Mouse (Mus musculus) limb, embryonic 12.5 days (tissue): Measurements from ENCODE around the gene Zfp688. TPM values are rescaled to one million over a fixed set of nuclear protein-coding genes. Genes with fewer than 3 reads are reported as not detected.

Experiments
- ATAC-seq: fragments of 200-750 bp; cut with Nextera tagmentation; 2 replicates; pipeline ENCODE4 v1.8.0; 2017; ENCODE audit warnings: low read depth, moderate TSS enrichment; ENCODE audit not compliant: insufficient number of reproducible peaks, insufficient read depth, low FRiP score, low TSS enrichment
- H3K27ac ChIP-seq: fragments of 300-500 bp; sonication (generic); 2 replicates; pipeline ENCODE4 v1.5.1; 2016; ENCODE audit warnings: mild to moderate bottlenecking, moderate library complexity
- H3K27me3 ChIP-seq: fragments of 300-500 bp; sonication (generic); 2 replicates; pipeline ENCODE4 v1.6.1; 2016; ENCODE audit warnings: mild to moderate bottlenecking, moderate library complexity
- H3K36me3 ChIP-seq: fragments of 300-500 bp; sonication (generic); 2 replicates; pipeline ENCODE4 v1.6.1; 2016; ENCODE audit warnings: mild to moderate bottlenecking, moderate library complexity
- H3K4me1 ChIP-seq: fragments of 300-500 bp; sonication (generic); replicated peaks from 2 replicates; pipeline ENCODE4 v1.6.1; 2016
- H3K4me2 ChIP-seq: fragments of 300-500 bp; sonication (generic); 2 replicates; pipeline ENCODE4 v1.6.1; 2016; ENCODE audit warnings: mild to moderate bottlenecking, moderate library complexity
- H3K4me3 ChIP-seq: fragments of 300-500 bp; sonication (generic); replicated peaks from 2 replicates; pipeline ENCODE4 v1.5.1; 2016; ENCODE audit warnings: mild to moderate bottlenecking
- H3K9ac ChIP-seq: fragments of 300-500 bp; sonication (generic); replicated peaks from 2 replicates; pipeline ENCODE4 v1.6.1; 2016; ENCODE audit warnings: mild to moderate bottlenecking, moderate library complexity
- H3K9me3 ChIP-seq: fragments of 300-500 bp; sonication (generic); 2 replicates; pipeline ENCODE4 v1.6.1; 2016; ENCODE audit warnings: mild to moderate bottlenecking, moderate library complexity
- WGBS: fragments of 180-500 bp; shearing (Covaris S2); methylation state at CpG from one replicate; pipeline ENCODE4 v1.1.7; 2016; 5-methylcytosine and 5-hydroxymethylcytosine counted together
- polyA plus RNA-seq: library from polyadenylated mRNA; unstranded; fragments of >200 nt; fragmentation: Nextera tagmentation; extraction: Ambion mirVana; gene quantifications from 2 replicates; pipeline ENCODE4 v1.2.1, GENCODE M21; 2016

Zfp688 gene
- polyA plus RNA-seq, 1 experiment from 2014 or later, result 29.4 TPM

DNA sequence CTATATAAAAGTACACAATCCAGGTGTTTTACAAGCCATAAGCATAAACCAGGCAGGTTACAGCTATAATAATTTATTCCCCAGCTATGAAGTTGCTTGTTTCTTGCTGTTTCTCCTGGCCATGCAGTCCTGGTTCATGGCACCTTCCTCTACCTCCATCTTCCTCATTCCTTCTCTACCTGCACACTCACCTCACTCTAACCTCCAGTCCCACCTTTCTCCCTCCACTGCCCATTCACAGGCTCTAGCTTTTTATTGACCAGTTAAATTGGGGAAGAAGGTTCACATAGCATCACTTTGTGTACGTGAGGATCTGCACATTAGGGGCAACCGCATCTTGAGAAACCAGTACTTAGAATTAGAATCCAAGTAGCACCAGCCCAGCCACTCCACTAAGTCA, 31.2 kb upstream of the Zfp688 start:
- Histone ChIP-seq H3K9me3 (no peaks in the 10 kb centered on the region; the same call in 1 of the 2 replicates), H3K36me3 (peaks cover 61% of the 10 kb centered on the region), H3K4me2 (no peak overlapping the region), H3K4me1 (peaks cover 31% of the 10 kb centered on the region), H3K27me3 (no peaks in the 10 kb centered on the region), H3K27ac (no peak overlapping the region), H3K9ac (no peak overlapping the region), H3K4me3 (no peak overlapping the region)
- whole genome bisulfite sequencing, result 92% methylated on average over 2 of the region's 2 CpGs
- ATAC-seq, result no peak

DNA sequence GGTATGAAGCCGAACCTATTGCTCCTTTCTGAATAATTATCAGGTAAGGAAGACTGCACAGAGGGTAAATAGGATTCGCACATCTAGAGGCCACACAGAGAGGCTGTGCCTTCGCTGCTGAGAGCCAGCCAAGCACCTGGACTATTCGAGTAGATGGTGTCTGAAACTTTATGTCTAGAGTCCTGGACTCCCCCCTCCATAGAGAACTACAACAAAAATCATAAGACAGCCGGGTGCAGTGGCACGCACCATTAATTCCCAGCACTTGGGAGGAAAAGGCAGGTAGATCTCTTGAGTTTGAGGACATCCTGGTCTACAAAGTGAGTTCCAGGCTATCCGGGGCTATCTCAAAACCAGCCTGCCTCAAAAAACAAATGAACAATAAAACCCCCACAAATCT, 28.1 kb upstream of the Zfp688 start:
- 89% methylated on average over 7 of the region's 7 CpGs for WGBS
- no peak for ATAC-seq
- Histone ChIP-seq H3K27ac (no peak overlapping the region), H3K4me3 (peak overlapping the region; percentile 80), H3K36me3 (peaks cover 62% of the 10 kb centered on the region), H3K9ac (peak overlapping the region; percentile 96), H3K4me1 (peaks cover 37% of the 10 kb centered on the region), H3K4me2 (peak overlapping the region; percentile 76), H3K9me3 (no peaks in the 10 kb centered on the region), H3K27me3 (no peaks in the 10 kb centered on the region)

DNA sequence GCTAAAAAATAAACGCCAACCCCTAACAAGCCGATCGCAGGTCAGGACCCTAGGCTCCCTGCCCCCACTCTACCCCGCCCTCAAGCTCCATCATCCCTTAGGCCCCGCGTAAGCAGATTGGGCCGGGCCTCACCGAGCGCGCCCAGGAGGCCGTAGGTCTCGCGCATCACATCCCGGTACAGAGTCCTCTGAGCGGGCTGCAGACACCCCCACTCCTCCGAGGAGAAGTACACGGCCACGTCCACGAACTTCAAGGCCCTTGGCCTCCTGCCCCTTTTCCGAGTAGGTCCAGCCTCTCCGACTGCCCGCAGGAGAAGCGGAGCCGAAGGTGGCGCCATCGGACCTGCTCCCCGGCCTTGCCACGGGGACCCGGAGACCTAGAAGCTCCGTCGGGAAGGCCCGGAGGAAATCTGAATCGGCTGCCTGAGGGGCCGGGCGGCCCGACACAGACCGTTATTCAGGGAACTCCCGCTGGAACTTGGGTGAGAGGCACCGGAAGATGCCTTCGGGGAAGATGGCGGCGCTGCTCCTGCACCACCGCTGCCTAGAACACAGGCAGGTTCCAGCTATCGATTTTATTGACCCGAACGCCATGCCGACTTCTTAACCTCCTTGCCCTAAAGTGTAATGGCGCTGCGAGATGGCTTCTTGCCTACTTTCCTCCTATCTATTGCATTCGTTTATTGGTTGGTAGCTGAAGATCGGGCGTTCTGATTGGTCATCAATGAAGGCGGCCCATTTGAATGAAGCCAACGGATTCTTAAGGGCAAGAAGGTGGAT, 26.8 kb upstream of the Zfp688 start, which contains the start of gene Zfp689:
Zfp689 (minus strand) TSS at position 638 of the 780 bp plus-strand sequence.
- Histone ChIP-seq H3K4me2 (peak within 1 kb of the TSS; percentile 76), H3K27me3 (no peaks in the 10 kb centered on the region), H3K4me1 (peaks cover 37% of the 10 kb centered on the region), H3K9me3 (no peaks in the 10 kb centered on the region), H3K4me3 (peak within 1 kb of the TSS; percentile 80), H3K36me3 (peaks cover 65% of the 10 kb centered on the region), H3K27ac (peak within 1 kb of the TSS; percentile 97), H3K9ac (peak within 1 kb of the TSS; percentile 96)
- peak; percentile 82 for ATAC-seq
- WGBS, result under 1% methylated on average over 54 of the region's 54 CpGs

DNA sequence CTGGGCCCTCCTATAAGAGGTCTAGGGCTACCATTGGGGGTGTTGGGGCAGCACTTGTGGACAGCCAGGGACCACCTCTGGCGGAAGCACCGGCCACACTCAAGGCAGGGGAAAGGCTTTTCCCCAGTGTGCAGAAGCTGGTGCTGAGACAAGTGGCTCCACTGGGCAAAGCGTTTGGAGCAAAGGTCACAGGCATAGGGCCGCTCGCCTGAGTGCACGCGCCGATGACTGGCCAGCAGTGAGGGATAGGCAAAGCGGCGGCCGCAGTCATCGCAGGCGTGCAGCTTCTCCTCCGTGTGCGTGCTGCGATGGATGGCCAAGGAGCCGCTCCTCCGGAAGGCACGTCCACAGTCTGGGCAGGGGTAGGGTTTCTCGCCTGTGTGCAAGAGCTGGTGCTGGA, 22.1 kb upstream of the Zfp688 start:
- ATAC-seq, result no peak
- WGBS, result 92% methylated on average over 20 of the region's 20 CpGs
- peaks cover 64% of the 10 kb centered on the region for H3K36me3 ChIP-seq

DNA sequence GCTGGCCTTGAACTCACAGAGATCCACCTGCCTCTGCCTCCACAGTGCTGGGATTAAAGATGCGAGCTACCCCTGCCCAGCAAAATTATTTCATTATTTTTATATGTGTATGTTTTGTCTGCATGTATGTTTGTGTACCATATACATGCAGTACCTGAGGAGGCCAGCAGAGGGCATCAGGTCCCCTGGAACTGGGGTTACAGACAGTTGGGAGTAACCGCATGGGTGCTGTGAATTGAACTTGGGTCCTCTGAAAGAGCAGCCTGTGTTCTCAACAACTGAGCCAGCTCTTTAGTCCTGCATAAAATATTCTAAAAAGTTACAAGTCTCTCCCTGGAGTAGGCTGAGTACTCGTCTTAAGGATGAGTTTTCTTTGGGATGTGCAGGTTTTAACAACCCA, 15.9 kb upstream of the Zfp688 start:
- H3K27me3 ChIP-seq, result no peaks in the 10 kb centered on the region
- H3K9me3 ChIP-seq, result peaks cover 12% of the 10 kb centered on the region
- no peak overlapping the region for H3K4me3 ChIP-seq
- H3K27ac ChIP-seq, result no peak overlapping the region
- peaks cover 15% of the 10 kb centered on the region for H3K36me3 ChIP-seq
- ATAC-seq, result no peak
- 90% methylated on average over 3 of the region's 3 CpGs for WGBS
- H3K4me1 ChIP-seq, result no peaks in the 10 kb centered on the region
- H3K9ac ChIP-seq, result no peak overlapping the region
- H3K4me2 ChIP-seq, result no peak overlapping the region

More for the DNA sequence above, 22.1 kb upstream of the Zfp688 start:
- Histone ChIP-seq H3K27me3 (no peaks in the 10 kb centered on the region), H3K9me3 (no peaks in the 10 kb centered on the region), H3K4me1 (peaks cover 5% of the 10 kb centered on the region), H3K4me2 (no peak overlapping the region), H3K9ac (no peak overlapping the region), H3K4me3 (no peak overlapping the region), H3K27ac (no peak overlapping the region)

DNA sequence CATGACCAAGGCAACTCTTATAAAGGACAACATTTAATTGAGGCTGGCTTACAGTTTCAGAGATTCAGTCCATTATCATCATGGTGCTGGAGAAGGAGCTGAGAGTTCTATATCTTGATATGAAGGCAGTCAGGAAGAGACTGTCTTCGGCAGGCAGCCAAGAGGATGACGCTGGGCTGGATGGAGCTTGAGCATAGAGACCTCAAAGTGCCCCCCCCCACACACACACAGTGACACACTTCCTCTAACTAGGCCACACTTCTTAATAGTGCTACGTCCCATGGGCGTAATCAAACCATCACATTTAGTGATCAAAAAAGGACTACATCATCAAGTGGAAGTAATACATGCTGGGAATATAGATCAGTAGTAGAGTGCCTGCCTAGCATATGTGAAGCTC, 13.3 kb upstream of the Zfp688 start:
- Histone ChIP-seq H3K4me2 (no peak overlapping the region), H3K4me3 (no peak overlapping the region), H3K27me3 (no peaks in the 10 kb centered on the region), H3K27ac (no peak overlapping the region), H3K36me3 (no peaks in the 10 kb centered on the region), H3K9me3 (peaks cover 12% of the 10 kb centered on the region), H3K9ac (no peak overlapping the region), H3K4me1 (no peaks in the 10 kb centered on the region)
- WGBS, result 88% methylated on average over 4 of the region's 4 CpGs
- no peak for ATAC-seq

DNA sequence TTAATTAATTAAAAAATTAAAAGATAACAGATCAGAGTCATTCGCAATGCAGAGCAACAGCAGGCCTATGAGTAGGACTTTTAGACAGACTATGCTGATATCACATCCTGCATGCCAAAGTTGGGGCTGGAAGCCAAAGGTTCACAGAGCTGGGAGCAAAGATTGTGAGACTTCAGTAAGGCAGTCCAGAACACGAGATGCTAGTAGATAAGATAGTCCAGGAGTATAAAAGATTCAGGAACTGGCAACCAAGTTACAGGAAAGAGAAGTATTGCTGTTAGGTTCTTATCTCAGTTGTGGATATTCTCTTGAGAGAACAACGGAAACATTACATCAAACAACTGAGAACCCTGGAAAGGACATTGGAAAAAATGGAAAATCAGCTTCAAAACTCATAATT, 4.5 kb upstream of the Zfp688 start:
- Histone ChIP-seq H3K36me3 (no peaks in the 10 kb centered on the region), H3K4me1 (peaks cover 9% of the 10 kb centered on the region), H3K27me3 (peaks cover 22% of the 10 kb centered on the region), H3K27ac (no peak overlapping the region), H3K9ac (no peak overlapping the region), H3K4me2 (no peak overlapping the region), H3K4me3 (no peak overlapping the region), H3K9me3 (no peaks in the 10 kb centered on the region)
- WGBS, result 76% methylated on average over 3 of the region's 3 CpGs
- ATAC-seq, result no peak

DNA sequence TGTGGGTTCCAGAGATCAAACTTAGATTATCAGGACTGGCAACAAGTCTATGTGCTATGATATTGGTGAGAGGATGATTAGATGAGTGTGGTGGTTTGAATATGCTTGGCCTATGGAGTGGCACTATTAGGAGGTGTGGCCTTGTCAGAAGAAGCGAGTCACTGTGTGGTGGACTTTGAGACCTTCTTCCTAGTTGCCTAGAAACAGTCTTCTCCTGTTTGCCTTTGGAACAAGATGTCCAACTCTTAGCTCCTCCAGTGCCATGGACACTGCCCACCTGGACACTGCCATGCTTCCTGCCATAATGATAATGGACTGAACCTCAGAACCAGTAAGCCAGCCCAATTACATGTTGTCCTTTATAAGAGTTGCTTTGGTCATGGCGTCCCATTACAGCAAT, 4.0 kb upstream of the Zfp688 start:
- Histone ChIP-seq H3K4me1 (peaks cover 13% of the 10 kb centered on the region), H3K9ac (no peak overlapping the region), H3K36me3 (no peaks in the 10 kb centered on the region), H3K27me3 (peaks cover 22% of the 10 kb centered on the region), H3K27ac (no peak overlapping the region), H3K4me3 (no peak overlapping the region), H3K9me3 (no peaks in the 10 kb centered on the region), H3K4me2 (no peak overlapping the region)
- ATAC-seq, result no peak
- 92% methylated on average over 2 of the region's 2 CpGs for WGBS

DNA sequence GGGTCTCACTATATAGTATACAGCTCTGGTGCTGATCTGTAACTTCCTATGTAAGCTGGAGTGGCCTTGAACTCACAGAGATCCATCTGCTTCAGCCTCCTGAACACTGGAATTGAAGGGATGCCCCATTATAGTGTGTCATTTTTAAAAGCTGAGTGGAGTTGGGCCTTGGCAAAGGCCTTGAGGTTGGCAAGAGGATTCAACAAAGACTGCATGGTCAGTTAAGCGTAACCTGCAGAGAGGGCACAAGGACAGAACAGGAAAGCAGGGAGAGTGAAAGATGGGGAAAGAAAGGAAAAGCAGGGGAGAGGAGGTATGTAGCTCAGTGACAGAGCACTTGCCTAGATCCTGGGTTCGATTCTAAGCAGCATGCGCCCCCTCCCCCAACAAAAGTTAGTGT, 3.4 kb upstream of the Zfp688 start:
- no peak for ATAC-seq
- Histone ChIP-seq H3K27ac (no peak overlapping the region), H3K4me1 (peaks cover 14% of the 10 kb centered on the region), H3K27me3 (peaks cover 22% of the 10 kb centered on the region), H3K36me3 (no peaks in the 10 kb centered on the region), H3K9ac (no peak overlapping the region), H3K9me3 (no peaks in the 10 kb centered on the region), H3K4me2 (no peak overlapping the region), H3K4me3 (no peak overlapping the region)
- WGBS, result 89% methylated on average over 3 of the region's 3 CpGs

DNA sequence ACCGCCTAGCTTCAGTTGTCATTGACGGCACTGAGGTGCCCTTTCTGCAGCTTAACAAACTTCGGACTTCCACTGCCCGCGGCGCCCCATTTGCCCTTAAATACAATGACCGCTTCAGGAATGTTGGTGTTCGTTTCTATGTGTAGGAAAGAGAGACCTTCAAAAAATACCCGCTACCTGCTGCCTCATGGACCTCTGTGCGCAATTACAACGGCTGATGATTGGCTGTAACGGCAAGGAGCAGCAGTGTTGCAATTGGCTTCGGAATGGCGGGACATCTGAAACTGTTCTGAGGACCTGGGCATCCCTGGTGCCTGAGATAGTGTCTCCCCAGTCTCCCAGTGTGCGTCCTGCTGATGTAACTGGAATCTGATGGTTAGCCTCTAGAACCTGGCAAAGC, 379 bp upstream of the Zfp688 start:
- Histone ChIP-seq H3K27me3 (peaks cover 22% of the 10 kb centered on the region), H3K9ac (0 out of 2 replicates have a peak overlapping the region, but pooled peaks have one; percentile 83), H3K4me3 (peak overlapping the region; percentile 88), H3K4me1 (peaks cover 14% of the 10 kb centered on the region), H3K4me2 (peak overlapping the region; percentile 95), H3K36me3 (peaks cover 22% of the 10 kb centered on the region), H3K27ac (peak overlapping the region; percentile 77), H3K9me3 (no peaks in the 10 kb centered on the region)
- 0 out of 2 replicates have a peak, but pooled peaks have one; percentile 66 for ATAC-seq
- 3% methylated on average over 15 of the region's 15 CpGs for WGBS

DNA sequence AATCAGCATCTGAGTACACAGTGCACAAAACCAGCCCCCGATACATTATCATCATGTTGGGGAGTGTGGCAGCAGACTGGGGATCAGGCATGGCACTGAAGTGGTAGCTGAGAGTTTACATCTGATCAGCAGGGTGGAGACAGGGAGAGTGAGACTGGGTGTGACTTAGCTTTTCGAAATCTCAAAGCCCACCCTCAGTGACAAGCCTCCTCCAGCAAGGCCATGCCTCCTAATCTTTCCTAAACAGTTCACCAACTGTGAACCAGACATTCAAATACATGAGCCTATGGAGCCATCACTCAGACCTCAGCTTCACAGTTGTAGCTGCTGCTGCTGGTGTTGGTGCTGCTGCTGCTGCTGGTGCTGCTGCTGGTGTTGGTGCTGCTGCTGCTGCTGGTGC, 10.4 kb downstream of the Zfp688 start:
- no peak overlapping the region for H3K4me2 ChIP-seq
- no peaks in the 10 kb centered on the region for H3K27me3 ChIP-seq
- no peaks in the 10 kb centered on the region for H3K9me3 ChIP-seq
- no peak overlapping the region for H3K9ac ChIP-seq
- 86% methylated on average over 2 of the region's 2 CpGs for WGBS
- H3K27ac ChIP-seq, result no peak overlapping the region
- H3K4me3 ChIP-seq, result no peak overlapping the region
- ATAC-seq, result no peak
- H3K4me1 ChIP-seq, result peaks cover 2% of the 10 kb centered on the region; the same call in 1 of the 2 replicates
- H3K36me3 ChIP-seq, result peaks cover 3% of the 10 kb centered on the region; the same call in 1 of the 2 replicates
